Mouse (Mus musculus): ENCODE results near the gene Adh4. TPM values are rescaled to one million over a fixed set of nuclear protein-coding genes. Genes with fewer than 3 reads are reported as not detected.
"Not testable (repeated sequence)": the region's sequence is repeated elsewhere in the genome, so short reads cannot be mapped to it uniquely, and the experiment has no call there.

Gene Adh4
- polyA plus RNA-seq, 1 experiment from 2014 or later: not detected

DNA sequence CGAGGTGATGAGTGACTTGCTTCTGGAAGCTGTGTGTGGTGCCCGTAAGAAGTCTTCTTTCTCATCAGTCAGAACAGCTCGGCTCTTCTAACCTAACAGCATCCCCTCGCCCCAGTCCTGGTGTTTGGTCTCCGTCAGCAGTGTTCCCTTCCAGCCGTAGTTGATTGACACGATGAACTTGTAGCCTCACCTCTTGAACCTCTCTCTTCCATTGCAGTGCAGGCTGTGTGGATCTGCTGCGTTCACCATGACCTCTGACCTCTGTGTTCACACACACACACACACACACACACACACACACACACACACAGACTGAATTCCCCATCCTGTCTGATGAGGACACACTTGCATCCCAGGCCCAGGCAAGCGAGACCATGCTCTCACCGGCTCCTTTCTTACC, 36.9 kb downstream of the Adh4 start:
- Histone ChIP-seq H3K4me3 (no peak overlapping the region), H3K27me3 (no peaks in the 10 kb centered on the region), H3K36me3 (peaks cover 90% of the 10 kb centered on the region), H3K27ac (no peak overlapping the region), H3K4me2 (replicated peaks) (no peak overlapping the region), H3K9me3 (replicated peaks) (no peaks in the 10 kb centered on the region), H3K9ac (no peak overlapping the region), H3K4me1 (no peaks in the 10 kb centered on the region)
- 82% methylated on average over 10 of the region's 10 CpGs for WGBS
- ATAC-seq (ENCODE audit: low FRiP score): peak; percentile 45; the same call in 1 of the 2 replicates

DNA sequence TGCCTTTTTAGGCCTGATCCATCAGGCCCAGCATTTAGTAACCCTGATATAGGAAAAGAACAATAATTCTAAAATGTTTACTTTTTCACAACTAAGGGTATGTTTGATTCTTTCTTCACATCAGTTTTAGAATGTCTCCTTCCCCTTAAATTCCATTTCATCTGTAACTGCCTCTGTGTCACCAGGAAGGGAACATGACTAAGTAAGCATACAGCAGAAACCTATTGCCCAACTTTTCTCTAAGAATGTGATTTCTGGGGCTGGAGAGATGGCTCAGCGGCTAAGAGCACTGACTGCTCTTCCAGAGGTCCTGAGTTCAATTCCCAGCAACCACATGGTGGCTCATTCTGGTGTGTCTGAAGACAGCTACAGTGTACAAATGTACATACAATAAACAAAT, 39.0 kb downstream of the Adh4 start:
- peaks cover 92% of the 10 kb centered on the region for H3K36me3 ChIP-seq

DNA sequence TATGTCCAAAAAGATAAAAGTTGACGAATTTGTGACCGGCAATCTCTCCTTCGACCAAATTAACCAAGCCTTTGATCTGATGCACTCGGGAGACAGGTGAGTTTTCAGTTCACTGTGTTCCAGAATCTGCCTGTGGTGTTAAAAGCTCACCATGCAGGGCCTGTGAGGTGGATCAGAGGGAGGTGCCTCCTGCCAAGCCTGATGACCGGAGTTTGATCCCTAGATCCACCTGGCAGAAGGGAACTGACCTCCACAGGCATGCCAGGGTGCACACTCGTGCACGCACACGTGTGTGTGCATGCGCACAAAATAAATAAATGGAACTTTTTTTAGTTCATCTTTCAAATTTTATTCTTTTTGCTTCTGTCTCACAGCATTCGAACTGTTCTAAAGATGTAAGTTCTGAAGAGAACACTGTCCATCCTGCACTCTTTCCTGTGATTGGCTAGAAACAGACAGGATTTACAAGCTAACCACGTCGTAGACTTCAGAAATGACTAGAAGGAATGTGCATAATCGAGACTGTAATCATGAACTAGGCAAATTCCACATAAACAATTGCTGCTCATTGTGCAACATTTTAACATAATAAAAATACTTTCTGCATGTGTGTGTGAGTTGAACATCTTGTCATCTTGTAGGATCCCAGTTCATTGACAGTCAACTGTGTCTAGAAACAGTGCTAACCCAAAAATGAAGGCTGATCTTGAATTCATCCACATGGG, 39.6 kb downstream of the Adh4 start:
- Histone ChIP-seq H3K27me3 (no peaks in the 10 kb centered on the region), H3K36me3 (peaks cover 90% of the 10 kb centered on the region), H3K4me3 (no peak overlapping the region), H3K4me2 (replicated peaks) (no peak overlapping the region), H3K9me3 (replicated peaks) (no peaks in the 10 kb centered on the region), H3K9ac (no peak overlapping the region), H3K4me1 (no peaks in the 10 kb centered on the region), H3K27ac (no peak overlapping the region)
- whole genome bisulfite sequencing: 94% methylated on average over 13 of the region's 13 CpGs
- ATAC-seq (ENCODE audit: low FRiP score): no peak

More for the DNA sequence above, 39.0 kb downstream of the Adh4 start:
- no peak overlapping the region for H3K4me2 ChIP-seq (replicated peaks)
- ATAC-seq (ENCODE audit: low FRiP score): no peak
- no peaks in the 10 kb centered on the region for H3K4me1 ChIP-seq
- 100% methylated on average over 1 of the region's 1 CpGs for WGBS
- no peaks in the 10 kb centered on the region for H3K27me3 ChIP-seq
- H3K27ac ChIP-seq: no peak overlapping the region
- H3K9me3 ChIP-seq (replicated peaks): no peaks in the 10 kb centered on the region
- no peak overlapping the region for H3K9ac ChIP-seq
- no peak overlapping the region for H3K4me3 ChIP-seq

DNA sequence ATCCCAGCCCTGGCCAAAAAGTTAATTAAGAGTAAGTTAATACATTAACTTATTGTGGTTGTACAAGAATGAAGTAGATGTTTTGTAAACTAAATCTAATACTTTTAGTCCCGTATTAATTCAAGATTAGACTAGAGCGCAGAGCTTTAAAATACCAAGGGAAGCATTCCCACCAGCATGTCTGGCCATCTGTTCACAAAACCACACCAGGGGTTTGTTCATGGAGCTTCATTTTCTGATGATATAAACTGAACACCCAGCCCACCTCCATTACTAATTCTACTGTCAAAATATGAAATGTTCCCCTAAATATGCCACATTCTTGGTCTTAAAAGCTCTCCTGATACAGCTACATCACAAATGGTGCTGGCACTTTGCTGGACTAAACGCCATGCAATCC, 43.2 kb downstream of the Adh4 start:
- Histone ChIP-seq H3K9me3 (replicated peaks) (no peaks in the 10 kb centered on the region), H3K4me2 (replicated peaks) (no peak overlapping the region), H3K36me3 (peaks cover 79% of the 10 kb centered on the region), H3K27me3 (no peaks in the 10 kb centered on the region), H3K4me1 (no peaks in the 10 kb centered on the region), H3K27ac (no peak overlapping the region), H3K9ac (no peak overlapping the region), H3K4me3 (no peak overlapping the region)
- WGBS: 95% methylated on average over 3 of the region's 3 CpGs
- no peak for ATAC-seq (ENCODE audit: low FRiP score)

DNA sequence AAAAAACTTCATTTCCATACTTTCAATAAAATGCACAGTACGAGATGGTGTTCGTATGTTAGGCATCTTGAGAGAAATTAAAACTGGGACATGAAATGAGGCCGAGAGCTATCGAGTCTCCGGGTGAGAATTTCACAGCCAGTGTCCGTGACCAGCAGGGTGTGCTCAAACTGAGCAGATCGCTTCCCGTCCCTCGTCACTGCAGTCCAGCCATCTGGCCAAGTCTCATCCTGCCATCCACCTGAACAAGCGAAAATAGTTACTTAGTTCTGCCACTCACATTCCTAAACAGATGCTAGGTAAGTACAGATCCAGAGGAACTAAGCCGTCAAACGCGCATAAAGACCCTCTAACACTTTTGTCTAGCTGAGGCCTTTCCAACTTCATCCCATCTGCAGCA, 45.0 kb downstream of the Adh4 start:
- Histone ChIP-seq H3K9me3 (replicated peaks) (no peaks in the 10 kb centered on the region), H3K4me1 (no peaks in the 10 kb centered on the region), H3K4me3 (no peak overlapping the region), H3K36me3 (peaks cover 76% of the 10 kb centered on the region), H3K4me2 (replicated peaks) (no peak overlapping the region), H3K9ac (no peak overlapping the region), H3K27me3 (no peaks in the 10 kb centered on the region), H3K27ac (no peak overlapping the region)
- WGBS: 83% methylated on average over 13 of the region's 13 CpGs
- ATAC-seq (ENCODE audit: low FRiP score): no peak

DNA sequence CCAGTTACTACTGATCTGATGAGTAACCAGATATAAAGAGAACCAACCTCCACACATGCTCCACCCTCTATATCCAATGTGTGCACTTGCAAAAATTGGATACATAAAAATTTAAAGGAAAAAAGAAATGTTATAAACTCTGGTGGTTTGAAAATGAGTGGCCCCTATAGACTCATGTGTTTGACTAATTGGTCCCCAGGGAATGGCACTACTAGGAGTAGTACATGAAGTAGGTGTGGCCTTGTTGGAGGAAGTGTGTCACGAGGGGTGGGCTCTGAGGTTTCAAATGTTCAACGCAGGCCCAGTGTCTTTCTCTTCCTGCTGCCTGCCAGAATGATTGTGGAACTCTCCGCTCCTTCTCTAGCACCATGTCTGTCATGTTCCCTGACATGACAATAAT, 46.6 kb downstream of the Adh4 start:
- H3K9ac ChIP-seq: no peak overlapping the region
- ATAC-seq (ENCODE audit: low FRiP score): no peak
- H3K27ac ChIP-seq: no peak overlapping the region
- WGBS: 92% methylated on average over 3 of the region's 3 CpGs
- no peak overlapping the region for H3K4me3 ChIP-seq
- no peaks in the 10 kb centered on the region for H3K27me3 ChIP-seq
- H3K9me3 ChIP-seq (replicated peaks): no peaks in the 10 kb centered on the region
- no peaks in the 10 kb centered on the region for H3K4me1 ChIP-seq
- peaks cover 75% of the 10 kb centered on the region for H3K36me3 ChIP-seq
- no peak overlapping the region for H3K4me2 ChIP-seq (replicated peaks)

DNA sequence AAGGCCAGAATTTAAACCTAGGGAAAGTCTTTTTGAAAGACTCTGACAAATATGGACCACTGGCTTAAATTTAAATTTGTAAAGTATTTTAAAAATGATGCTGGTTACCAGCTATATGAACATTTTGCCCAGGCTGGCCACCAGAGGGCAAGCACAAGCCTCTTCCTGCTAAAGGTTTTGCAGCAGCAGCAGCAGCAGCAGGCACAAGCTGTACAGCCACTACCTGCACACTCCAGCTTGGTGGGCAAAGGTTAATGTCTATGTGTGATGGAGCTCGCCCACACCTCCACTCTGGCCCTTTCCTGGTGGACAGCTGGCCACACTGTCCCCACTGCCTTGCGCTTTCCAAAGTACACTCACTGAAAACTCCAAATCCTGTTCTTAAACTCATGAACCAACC, 47.9 kb downstream of the Adh4 start:
- H3K27ac ChIP-seq: no peak overlapping the region
- H3K4me3 ChIP-seq: no peak overlapping the region
- H3K4me1 ChIP-seq: no peaks in the 10 kb centered on the region
- H3K9me3 ChIP-seq (replicated peaks): no peaks in the 10 kb centered on the region
- no peak overlapping the region for H3K4me2 ChIP-seq (replicated peaks)
- 79% methylated on average over 2 of the region's 2 CpGs for WGBS
- ATAC-seq (ENCODE audit: low FRiP score): 0 out of 2 replicates have a peak, but pooled peaks have one; percentile 54
- H3K27me3 ChIP-seq: no peaks in the 10 kb centered on the region
- peaks cover 71% of the 10 kb centered on the region for H3K36me3 ChIP-seq
- H3K9ac ChIP-seq: no peak overlapping the region

DNA sequence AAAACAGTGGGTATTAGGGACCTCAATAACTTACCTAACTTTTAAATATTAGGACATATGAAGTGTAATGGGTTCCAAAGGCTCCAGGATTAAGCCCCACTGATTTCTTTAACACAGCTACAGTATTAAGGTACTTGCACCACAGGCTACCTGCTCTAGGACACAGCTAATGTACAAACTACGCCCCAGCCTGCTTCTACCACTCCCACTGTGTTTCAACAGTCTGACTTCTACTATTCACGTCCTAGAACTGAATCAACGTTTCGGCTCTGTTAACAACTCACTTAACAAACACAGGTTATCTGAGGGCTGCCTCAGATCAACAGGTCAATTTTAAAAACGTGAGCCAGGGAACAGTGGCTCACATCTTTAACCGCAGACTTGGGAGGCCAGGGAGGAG, 48.5 kb downstream of the Adh4 start:
- H3K4me2 ChIP-seq (replicated peaks): no peak overlapping the region
- 94% methylated on average over 6 of the region's 6 CpGs for WGBS
- no peaks in the 10 kb centered on the region for H3K27me3 ChIP-seq
- no peaks in the 10 kb centered on the region for H3K9me3 ChIP-seq (replicated peaks)
- ATAC-seq (ENCODE audit: low FRiP score): no peak
- no peak overlapping the region for H3K9ac ChIP-seq
- H3K4me1 ChIP-seq: no peaks in the 10 kb centered on the region
- peaks cover 70% of the 10 kb centered on the region for H3K36me3 ChIP-seq
- H3K4me3 ChIP-seq: no peak overlapping the region
- no peak overlapping the region for H3K27ac ChIP-seq

DNA sequence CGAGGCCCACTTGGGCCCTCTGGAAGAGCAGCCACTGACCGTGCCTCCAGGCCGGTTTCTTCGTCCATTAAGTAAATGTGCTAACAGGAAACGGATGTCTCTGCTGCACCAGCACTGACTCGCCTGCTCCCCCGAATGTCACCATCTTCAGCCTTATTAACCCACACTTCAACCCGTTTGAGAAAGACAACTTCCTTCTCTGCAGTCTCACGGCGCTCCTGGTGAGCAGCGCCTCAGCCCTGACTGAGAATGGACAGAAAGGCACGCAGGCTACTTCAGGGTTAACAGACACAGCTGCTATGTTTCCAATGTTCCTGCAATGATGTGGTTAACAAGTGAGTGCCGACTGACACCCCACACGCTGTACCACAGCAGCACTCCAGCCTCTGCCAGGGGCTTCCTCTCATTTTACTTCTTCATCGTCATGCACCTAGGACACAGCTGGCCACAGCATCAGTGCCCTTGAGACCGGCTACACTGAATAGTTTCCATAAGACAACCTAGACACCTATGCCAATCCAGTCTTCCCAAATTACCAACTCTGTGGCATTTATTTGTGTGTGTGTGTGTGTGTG, 49.4 kb downstream of the Adh4 start:
- ATAC-seq (ENCODE audit: low FRiP score): no peak
- Histone ChIP-seq H3K4me1 (no peaks in the 10 kb centered on the region), H3K4me2 (replicated peaks) (no peak overlapping the region), H3K27ac (no peak overlapping the region), H3K9ac (no peak overlapping the region), H3K9me3 (replicated peaks) (no peaks in the 10 kb centered on the region), H3K27me3 (no peaks in the 10 kb centered on the region), H3K36me3 (peaks cover 67% of the 10 kb centered on the region), H3K4me3 (no peak overlapping the region)
- WGBS: 88% methylated on average over 16 of the region's 16 CpGs

DNA sequence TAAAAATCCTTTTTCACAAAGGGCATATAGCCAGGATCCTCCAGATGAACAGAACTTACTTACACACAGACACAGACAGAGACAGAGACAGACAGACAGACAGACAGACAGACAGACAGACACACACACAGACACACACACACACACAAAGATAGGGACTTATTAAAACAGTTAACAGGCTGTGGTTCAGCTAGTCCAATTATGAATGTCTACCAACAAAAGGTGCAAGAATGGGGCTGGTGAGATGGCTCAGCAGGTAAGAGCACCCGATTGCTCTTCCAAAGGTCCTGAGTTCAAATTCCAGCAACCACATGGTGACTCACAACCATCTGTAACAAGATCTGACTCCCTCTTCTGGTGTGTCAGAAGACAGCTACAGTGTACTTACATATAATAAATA, 51.4 kb downstream of the Adh4 start:
- not testable (repeated sequence) for H3K27ac ChIP-seq; H3K27me3 ChIP-seq; H3K4me1 ChIP-seq; H3K4me3 ChIP-seq; H3K9ac ChIP-seq; ATAC-seq (ENCODE audit: low FRiP score); H3K4me2 ChIP-seq (replicated peaks); H3K9me3 ChIP-seq (replicated peaks)
- H3K36me3 ChIP-seq: peaks cover 72% of the 10 kb centered on the region
- 100% methylated on average over 1 of the region's 1 CpGs for WGBS

DNA sequence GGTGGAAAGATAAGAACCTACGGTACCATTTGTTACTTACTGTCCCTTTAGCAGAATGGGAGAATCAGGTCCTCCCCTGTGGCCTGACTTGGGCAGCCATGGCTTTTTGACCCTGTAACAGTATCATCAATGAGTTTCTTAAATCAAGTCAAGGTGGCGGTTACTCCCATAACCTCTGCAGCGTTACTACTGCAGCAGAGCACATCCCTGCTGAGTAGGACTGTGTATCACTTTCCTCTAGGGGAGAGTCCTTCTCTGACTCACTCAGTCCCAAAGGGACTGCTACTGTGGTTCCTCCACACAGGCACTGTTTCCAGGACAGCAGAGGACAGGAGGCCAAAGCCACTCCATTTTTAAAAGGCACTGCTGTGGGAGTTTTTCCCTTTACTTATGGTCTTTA, 55.8 kb downstream of the Adh4 start:
- no peak overlapping the region for H3K4me3 ChIP-seq
- peaks cover 57% of the 10 kb centered on the region for H3K36me3 ChIP-seq

DNA sequence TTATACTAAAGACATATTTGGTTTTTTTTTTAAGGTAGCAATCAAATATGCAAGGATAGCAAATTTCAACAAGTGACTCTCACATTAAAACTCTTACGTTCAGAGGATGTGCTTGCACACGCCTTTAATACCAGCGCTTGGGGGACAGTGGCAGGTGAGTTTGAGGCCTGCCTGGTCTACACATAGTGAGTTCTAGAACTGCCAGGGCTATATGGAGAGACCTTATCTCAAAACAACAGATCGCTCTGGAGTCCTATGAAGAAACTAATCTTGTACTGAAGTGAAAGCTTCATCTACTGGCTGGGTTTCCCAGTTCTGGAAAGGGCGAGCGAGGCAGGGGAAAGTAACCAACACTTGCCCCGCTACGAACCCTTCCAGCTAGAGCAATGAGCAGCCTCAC, 64.2 kb downstream of the Adh4 start:
- no peak overlapping the region for H3K9ac ChIP-seq
- no peak overlapping the region for H3K4me2 ChIP-seq (replicated peaks)

More for the DNA sequence above, 55.8 kb downstream of the Adh4 start:
- no peak for ATAC-seq (ENCODE audit: low FRiP score)
- WGBS: 86% methylated on average over 3 of the region's 3 CpGs
- H3K4me1 ChIP-seq: no peaks in the 10 kb centered on the region
- H3K27me3 ChIP-seq: no peaks in the 10 kb centered on the region
- H3K27ac ChIP-seq: no peak overlapping the region
- H3K4me2 ChIP-seq (replicated peaks): no peak overlapping the region
- H3K9ac ChIP-seq: no peak overlapping the region
- H3K9me3 ChIP-seq (replicated peaks): no peaks in the 10 kb centered on the region

More for the DNA sequence above, 64.2 kb downstream of the Adh4 start:
- Histone ChIP-seq H3K27me3 (no peaks in the 10 kb centered on the region), H3K27ac (no peak overlapping the region), H3K36me3 (peaks cover 27% of the 10 kb centered on the region), H3K4me3 (no peak overlapping the region), H3K9me3 (replicated peaks) (no peaks in the 10 kb centered on the region), H3K4me1 (no peaks in the 10 kb centered on the region)
- WGBS: 96% methylated on average over 8 of the region's 8 CpGs
- no peak for ATAC-seq (ENCODE audit: low FRiP score)
